Comparison of ENCODE assay signal across 9 mouse cellular contexts in genomic region chr7:31172238-31172637, GRCm38 (mm10). TPM values are rescaled to one million over a fixed set of nuclear protein-coding genes. Genes with fewer than 3 reads are reported as not detected.
DNase-seq lines count a peak whose midpoint lies in the region; ATAC-seq and TF ChIP-seq lines count a peak whose summit lies in the region.
"Had no signal": no experiment of that assay in that cellular context is flagged by ENCODE, and none has a peak within 500 bp of the region (broad histone marks: within the 10 kb centered on the region; RNA-seq: fewer than 3 reads in every experiment).

No protein-coding gene starts in this region.

- no peaks in the 10 kb centered on the region for H3K27me3 ChIP-seq in hindbrain, embryonic 11.5 days (ENCODE audit: control insufficient read depth, insufficient read depth, low read length)
- H3K27me3 ChIP-seq in hindbrain, embryonic 16.5 days (replicated peaks; ENCODE audit: control insufficient read depth, insufficient read depth, low read length): no peaks in the 10 kb centered on the region
- no peaks in the 10 kb centered on the region for H3K27me3 ChIP-seq in kidney, adult 2 months (replicated peaks; ENCODE audit: control insufficient read depth, insufficient read depth, low read length)

- ATAC-seq in hindbrain, embryonic 11.5 days (ENCODE audit: low FRiP score): no peak
- no peak for ATAC-seq in hindbrain, embryonic 16.5 days
- peak; percentile 73 for ATAC-seq in monocyte, adult 5-6 weeks (replicated peaks; ENCODE audit: insufficient number of reproducible peaks, low FRiP score, low TSS enrichment, poor library complexity, severe bottlenecking)

- peak; percentile 80 for TF ChIP-seq CTCF in kidney, adult 2 months (conservative IDR thresholded peaks at IDR 0.05; ENCODE audit: insufficient read depth, insufficient read length, low read depth, low read length)

- H3K4me1 ChIP-seq in hindbrain, embryonic 11.5 days (replicated peaks; ENCODE audit: control insufficient read depth, insufficient read depth, low read length): no peaks in the 10 kb centered on the region
- H3K4me1 ChIP-seq in hindbrain, embryonic 16.5 days (ENCODE audit: control insufficient read depth, insufficient read depth, low read depth, low read length): no peaks in the 10 kb centered on the region
- no peaks in the 10 kb centered on the region for H3K4me1 ChIP-seq in kidney, adult 2 months (ENCODE audit: control insufficient read depth, insufficient read depth, low read length)

- 32% methylated on average over 2 of the region's 2 CpGs for WGBS in hindbrain, embryonic 11.5 days
- WGBS in hindbrain, embryonic 16.5 days: 14% methylated on average over 2 of the region's 2 CpGs
- WGBS in kidney, adult 2 months: 25% methylated on average over 2 of the region's 2 CpGs

- H3K27ac ChIP-seq in hindbrain, embryonic 11.5 days (ENCODE audit: low read depth, low read length): no peak overlapping the region
- no peak overlapping the region for H3K27ac ChIP-seq in hindbrain, embryonic 16.5 days (ENCODE audit: low read depth, low read length)
- no peak overlapping the region for H3K27ac ChIP-seq in kidney, adult 2 months (ENCODE audit: insufficient read depth, low read depth, low read length)

- no peak overlapping the region for H3K4me3 ChIP-seq in hindbrain, embryonic 11.5 days (ENCODE audit: low read depth, low read length)
- no peak overlapping the region for H3K4me3 ChIP-seq in hindbrain, embryonic 16.5 days (ENCODE audit: low read length)
- H3K4me3 ChIP-seq in kidney, adult 2 months (ENCODE audit: insufficient read depth, low read depth, low read length): no peak overlapping the region
- H3K4me3 ChIP-seq: erythroblast, embryonic 14.5 days had no signal

- no peak for TF ChIP-seq POLR2A in kidney, adult 2 months (IDR thresholded peaks at IDR 0.05; ENCODE audit: low read depth, low read length)

- no peaks in the 10 kb centered on the region for H3K36me3 ChIP-seq in hindbrain, embryonic 11.5 days (ENCODE audit: control insufficient read depth, insufficient read depth, low read length)
- H3K36me3 ChIP-seq in hindbrain, embryonic 16.5 days (ENCODE audit: control insufficient read depth, insufficient read depth, low read length): no peaks in the 10 kb centered on the region
- H3K36me3 ChIP-seq in kidney, adult 2 months (ENCODE audit: control insufficient read depth, insufficient read depth, low read length): no peaks in the 10 kb centered on the region

- H3K4me2 ChIP-seq in hindbrain, embryonic 11.5 days (replicated peaks; ENCODE audit: low read depth, low read length): no peak overlapping the region
- H3K4me2 ChIP-seq in hindbrain, embryonic 16.5 days (ENCODE audit: low read length): no peak overlapping the region

- DNase-seq in hindbrain, embryonic 11.5 days (ENCODE audit: low spot score): peak; percentile 58
- DNase-seq in CD8-positive naive resting alpha-beta T cell, adult 2 months (ENCODE audit: low read depth in 2 of 2, low spot score in 2 of 2): peak; percentile 71 to 74
- peak; percentile 61 for DNase-seq in adipocyte (ENCODE audit: low spot score)
- peak; percentile 61 for DNase-seq in kidney, adult 2 months
- DNase-seq in urinary bladder, adult 2 months (ENCODE audit: low spot score): no peak
- DNase-seq in frontal cortex, postnatal 25 days (ENCODE audit: low spot score in 2 of 2): no peak

- no peaks in the 10 kb centered on the region for H3K9me3 ChIP-seq in hindbrain, embryonic 11.5 days (ENCODE audit: control insufficient read depth, low read length)
- H3K9me3 ChIP-seq in hindbrain, embryonic 16.5 days (ENCODE audit: control insufficient read depth, low read length): no peaks in the 10 kb centered on the region

- no peak overlapping the region for H3K9ac ChIP-seq in hindbrain, embryonic 11.5 days (ENCODE audit: low read depth, low read length)
- H3K9ac ChIP-seq in hindbrain, embryonic 16.5 days (ENCODE audit: low read depth, low read length): no peak overlapping the region

RNA-seq across cellular contexts. Expression of gene Gramd1a, which starts 16.5 kb away (rescaled TPM):
- 120 and 125 TPM in 2 replicates for polyA plus RNA-seq in hindbrain, embryonic 11.5 days (2014; fragmentation: Nextera tagmentation; extraction: Ambion mirVana)
- polyA plus RNA-seq in hindbrain, embryonic 16.5 days (2015; fragmentation: Nextera tagmentation; extraction: Ambion mirVana): 203 and 222 TPM in 2 replicates
- 53.8 and 57.1 TPM in 2 replicates for polyA plus RNA-seq in kidney, adult 2 months (2012; rRNA removed)
- total RNA-seq in monocyte, adult 5-6 weeks (2017): 60.2 to 141 TPM (median 71.3 TPM) in 3 replicates
- polyA plus RNA-seq in urinary bladder, adult 2 months (2012; rRNA removed): 49.4 and 60.1 TPM in 2 replicates

RNA-seq across cellular contexts. Expression of gene Scn1b, which starts 45.4 kb away (rescaled TPM):
- polyA plus RNA-seq in hindbrain, embryonic 11.5 days (2014; fragmentation: Nextera tagmentation; extraction: Ambion mirVana): 0.60 and 0.86 TPM in 2 replicates
- polyA plus RNA-seq in hindbrain, embryonic 16.5 days (2015; fragmentation: Nextera tagmentation; extraction: Ambion mirVana): 19.0 TPM in 2 replicates
- 25.1 and 27.9 TPM in 2 replicates for polyA plus RNA-seq in kidney, adult 2 months (2012; rRNA removed)
- total RNA-seq in monocyte, adult 5-6 weeks (2017): 3.0 to 4.3 TPM (median 4.1 TPM) in 3 replicates
- polyA plus RNA-seq in urinary bladder, adult 2 months (2012; rRNA removed): 49.1 and 54.5 TPM in 2 replicates

RNA-seq across cellular contexts. Expression of gene Hpn, which starts 57.1 kb away (rescaled TPM):
- 0.56 and 1.4 TPM in 2 replicates for polyA plus RNA-seq in hindbrain, embryonic 11.5 days (2014; fragmentation: Nextera tagmentation; extraction: Ambion mirVana)
- polyA plus RNA-seq in hindbrain, embryonic 16.5 days (2015; fragmentation: Nextera tagmentation; extraction: Ambion mirVana): 0.61 and 0.75 TPM in 2 replicates
- polyA plus RNA-seq in kidney, adult 2 months (2012; rRNA removed): 626 and 739 TPM in 2 replicates
- total RNA-seq in monocyte, adult 5-6 weeks (2017): 0.49 to 1.9 TPM (median 0.57 TPM) in 3 replicates
- 2.2 and 2.7 TPM in 2 replicates for polyA plus RNA-seq in urinary bladder, adult 2 months (2012; rRNA removed)

Comparison
In these comparisons a context has a peak if more than half of its experiments do, and no peak if none do; other contexts are left out.
1. RNA of gene Scn1b, which starts 45.4 kb away (polyA plus RNA-seq): 49.1 to 54.5 TPM in urinary bladder, adult 2 months, 25.1 to 27.9 TPM in kidney, adult 2 months and 19.0 TPM in hindbrain, embryonic 16.5 days; 0.60 to 0.86 TPM in hindbrain, embryonic 11.5 days; every median in the first group is over 10 times any median in the second.
2. DNase-seq: peak in hindbrain, embryonic 11.5 days (single experiment), CD8-positive naive resting alpha-beta T cell, adult 2 months (2 of 2), adipocyte (single experiment) and kidney, adult 2 months (single experiment); none in urinary bladder, adult 2 months (single experiment) and frontal cortex, postnatal 25 days (0 of 2).
3. RNA of gene Hpn, which starts 57.1 kb away (polyA plus RNA-seq): 626 to 739 TPM in kidney, adult 2 months; 2.2 to 2.7 TPM in urinary bladder, adult 2 months, 0.61 to 0.75 TPM in hindbrain, embryonic 16.5 days and 0.56 to 1.4 TPM in hindbrain, embryonic 11.5 days; every median in the first group is over 100 times any median in the second.